Mouse (Mus musculus) spleen, adult 12 weeks (tissue): Measurements from ENCODE around the gene Uck1.

Source experiments
- DNase-seq: peaks from one replicate; pipeline ENCODE4 v3.0.0; 2022; ENCODE audit warnings: low spot score

Uck1 gene

DNA sequence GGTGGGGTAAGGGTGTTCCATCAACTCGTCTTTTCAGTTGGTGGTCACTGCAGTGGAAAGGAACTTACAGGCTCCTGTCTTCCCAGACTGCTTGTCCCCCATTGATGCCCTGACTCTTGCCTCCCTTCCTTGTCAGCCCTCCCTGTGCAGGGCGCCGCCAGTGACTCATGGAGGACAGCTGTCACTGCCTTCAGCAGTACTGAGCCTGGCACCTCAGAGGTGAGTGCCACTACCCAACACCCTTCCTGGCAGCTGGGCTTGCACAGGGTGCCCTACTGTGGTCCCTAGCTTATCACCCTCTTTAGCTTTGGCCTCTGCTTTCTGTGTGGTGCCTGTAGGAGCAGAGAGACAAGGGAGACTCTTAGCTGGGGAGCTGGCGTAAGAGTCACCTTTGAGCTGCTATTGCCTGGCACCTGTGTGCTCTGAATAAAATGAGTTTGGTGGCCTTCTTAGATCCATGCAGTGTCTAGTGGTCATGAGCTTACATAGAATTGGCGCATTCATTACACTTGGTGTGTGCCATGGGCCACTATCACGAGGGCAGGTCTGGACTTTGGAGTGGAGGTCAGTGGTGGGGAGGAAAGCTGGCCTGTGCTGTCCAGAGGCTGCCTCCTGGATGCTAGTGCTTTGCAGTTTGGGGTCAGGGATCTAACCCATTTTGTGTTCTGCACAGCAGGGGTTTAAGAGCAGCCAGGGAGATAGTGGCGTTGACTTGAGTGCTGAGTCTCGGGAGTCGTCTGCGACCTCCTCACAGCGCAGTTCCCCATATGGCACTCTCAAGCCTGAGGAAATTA, 41.2 kb downstream of the Uck1 start:
- DNase-seq, result no peak

DNA sequence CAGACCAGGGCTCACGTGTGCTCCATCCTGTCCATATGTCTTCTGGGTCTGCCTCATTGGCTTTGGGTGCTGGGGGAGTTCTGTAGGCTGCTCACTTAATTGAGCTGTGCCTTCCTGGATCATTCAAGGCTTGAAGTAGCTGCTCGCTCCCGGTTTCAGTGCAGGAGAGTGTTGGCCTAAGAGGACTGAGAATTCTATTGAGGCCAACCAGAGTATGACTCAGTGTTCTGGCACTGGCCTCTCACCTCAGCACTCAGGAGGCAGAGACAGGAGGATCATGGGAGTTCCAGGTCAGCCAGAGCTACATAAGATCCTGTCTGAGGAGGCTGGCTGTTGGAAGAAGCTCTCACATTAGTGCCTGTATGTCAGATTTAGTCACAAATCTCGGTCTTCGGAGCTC, 41.8 kb downstream of the Uck1 start:
- DNase-seq, result no peak

DNA sequence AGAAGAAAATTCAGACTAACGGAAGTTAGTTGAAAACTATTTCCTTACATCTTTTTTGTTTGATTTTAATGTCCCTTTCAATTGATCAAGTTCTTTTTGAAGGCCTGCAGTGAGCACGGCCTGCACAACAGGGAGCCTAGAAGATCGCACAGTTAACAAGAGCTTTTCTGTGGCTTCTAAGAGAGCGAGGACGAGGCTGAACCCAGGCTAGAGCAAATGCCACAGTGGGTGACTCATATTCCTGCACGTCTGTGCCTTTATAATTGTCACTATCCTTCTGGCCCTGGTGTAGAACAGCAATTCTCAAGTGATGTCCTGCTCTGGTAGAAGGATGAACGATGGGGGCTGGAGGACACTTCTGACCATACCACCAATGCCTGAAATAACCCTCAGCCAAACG, 42.3 kb downstream of the Uck1 start:
- no peak for DNase-seq

DNA sequence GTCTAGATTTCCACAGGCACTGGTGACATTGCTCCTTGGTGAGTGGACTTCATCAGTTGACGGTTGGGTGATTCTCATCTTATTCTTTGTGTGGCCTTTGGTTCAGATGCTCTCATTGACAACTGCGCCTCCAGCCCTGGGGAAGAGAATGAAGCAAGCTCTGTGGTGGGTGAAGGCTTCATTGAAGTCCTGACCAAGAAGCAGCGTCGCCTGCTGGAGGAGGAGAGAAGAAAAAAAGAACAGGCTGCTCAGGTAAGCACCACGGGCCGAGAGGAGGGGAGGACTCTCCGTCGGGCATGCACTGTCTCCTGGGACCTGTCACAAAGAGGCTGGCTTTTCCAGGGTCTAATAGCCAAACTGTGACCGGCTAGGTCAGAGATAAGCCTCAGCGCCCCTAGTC, 43.5 kb downstream of the Uck1 start:
- no peak for DNase-seq

DNA sequence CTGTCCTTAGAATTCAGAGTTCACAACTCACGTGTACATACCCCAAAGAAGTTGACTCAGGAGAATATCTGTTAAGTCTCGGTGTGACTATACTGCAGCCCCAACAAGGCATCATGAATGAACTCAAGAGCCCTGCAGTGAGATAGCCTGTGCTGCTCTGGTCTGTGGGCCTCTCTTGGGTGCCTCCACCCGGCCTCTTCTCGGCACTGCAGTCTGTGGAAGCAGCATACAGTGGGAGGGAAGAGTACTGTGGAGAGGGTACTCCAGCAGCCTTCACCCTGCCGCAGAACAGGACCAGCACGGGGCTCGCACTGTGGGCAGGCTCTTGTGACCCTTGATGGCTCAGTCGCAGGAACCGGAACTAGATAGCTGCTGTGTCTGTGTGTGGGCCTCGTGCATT, 44.4 kb downstream of the Uck1 start:
- DNase-seq, result no peak

DNA sequence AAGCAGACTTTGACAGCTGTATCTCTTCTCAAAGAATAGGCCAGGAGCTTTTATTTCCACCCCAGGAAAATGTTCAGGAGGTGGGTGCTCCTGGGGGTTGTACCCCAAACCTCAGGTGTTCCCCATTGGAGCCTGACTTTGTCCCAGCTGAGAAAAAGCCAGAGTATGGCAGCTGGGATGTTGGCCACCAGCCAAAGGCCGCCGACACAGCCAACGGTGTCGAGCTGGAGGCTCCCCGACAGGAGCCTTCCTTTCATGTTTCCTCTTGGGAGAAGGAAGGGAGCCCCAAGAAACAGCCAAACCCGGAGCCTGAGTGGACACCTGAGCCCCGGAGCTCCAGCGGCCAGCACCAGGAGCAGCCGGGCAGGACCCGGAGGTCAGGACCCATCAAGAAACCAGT, 47.0 kb downstream of the Uck1 start:
- DNase-seq, result no peak

DNA sequence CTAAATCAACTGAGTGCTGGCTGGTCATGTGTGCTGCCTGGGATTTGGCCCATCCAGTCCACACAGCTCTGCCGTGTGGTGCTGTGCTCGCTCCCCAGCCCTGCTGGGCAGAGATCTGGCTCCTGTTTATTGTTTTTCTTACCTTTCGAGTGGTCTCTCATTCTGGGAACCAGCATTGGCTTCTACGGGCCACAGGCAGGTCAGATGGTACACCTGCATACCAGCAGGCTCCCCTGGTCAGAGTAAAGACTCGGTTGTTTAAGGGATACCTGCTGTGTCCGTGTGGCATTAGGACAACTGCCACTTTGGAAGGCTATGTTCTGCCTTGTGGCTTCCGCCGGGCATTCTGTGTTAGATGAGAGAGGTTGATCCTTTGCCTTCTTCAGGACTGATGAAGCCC, 48.3 kb downstream of the Uck1 start:
- DNase-seq, result no peak

DNA sequence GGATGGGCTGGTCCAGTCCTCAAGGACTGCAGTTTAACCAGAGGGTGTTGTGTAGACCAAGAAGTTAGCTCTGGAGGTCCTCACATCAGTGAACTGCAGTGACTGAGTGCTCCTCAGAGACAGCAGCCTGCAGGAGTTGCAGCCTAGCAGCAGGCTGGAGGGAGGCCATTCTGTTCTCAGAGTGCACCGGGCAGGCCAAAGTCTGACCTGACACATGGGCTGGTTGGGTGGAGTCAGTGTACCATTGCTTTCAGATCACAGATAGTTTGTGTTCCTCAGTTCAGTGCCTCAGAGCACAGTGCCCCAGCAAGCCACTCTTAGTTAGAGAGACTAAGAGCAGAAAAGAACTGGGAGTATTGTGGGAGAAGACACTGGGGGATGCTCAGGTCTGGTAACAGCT, 52.3 kb downstream of the Uck1 start:
- DNase-seq, result no peak
